ENCODE assay signal across 7 mouse cellular contexts in the genomic region with DNA sequence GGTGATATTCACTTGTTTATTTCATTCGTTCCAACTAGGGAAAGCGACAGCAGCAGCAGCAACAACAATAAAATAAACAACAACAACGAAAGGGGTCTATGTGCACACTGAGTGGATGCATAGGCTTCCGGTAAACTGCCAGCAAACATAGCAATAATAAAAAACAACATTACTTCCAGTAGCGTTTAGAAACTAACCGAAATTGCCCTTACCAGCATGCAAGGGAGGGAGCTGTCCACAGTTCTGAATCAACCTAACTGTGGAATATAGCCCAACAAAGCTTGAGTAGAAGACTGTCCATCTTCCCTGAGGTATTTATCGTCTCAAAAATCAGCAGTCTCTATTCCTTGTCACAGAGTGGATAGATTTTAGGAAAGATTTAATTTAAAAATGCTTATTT. TPM values are rescaled to one million over a fixed set of nuclear protein-coding genes. Genes with fewer than 3 reads are reported as not detected.
DNase-seq lines count a peak whose midpoint lies in the region; ATAC-seq and TF ChIP-seq lines count a peak whose summit lies in the region.

No protein-coding gene starts in this region.

- 26% methylated on average over 7 of the region's 7 CpGs for WGBS in lung, embryonic 14.5 days
- 25% methylated on average over 7 of the region's 7 CpGs for WGBS in lung, adult 2 months
- 28% methylated on average over 7 of the region's 7 CpGs for WGBS in heart, postnatal 0 days

- no peak for ATAC-seq in lung, embryonic 14.5 days (ENCODE audit: insufficient read depth)
- no peak for ATAC-seq in heart, postnatal 0 days (ENCODE audit: insufficient read depth, low read depth)
- ATAC-seq in erythroid progenitor cell, adult 5-6 weeks (replicated peaks; ENCODE audit: low FRiP score, poor library complexity, severe bottlenecking) = no peak

- H3K36me3 ChIP-seq in lung, embryonic 14.5 days (ENCODE audit: insufficient read depth) = no peaks in the 10 kb centered on the region
- no peaks in the 10 kb centered on the region for H3K36me3 ChIP-seq in heart, postnatal 0 days (replicated peaks; ENCODE audit: control insufficient read depth, insufficient read depth, low read length)

- TF ChIP-seq POLR2A in lung, adult 2 months (IDR thresholded peaks at IDR 0.05; ENCODE audit: borderline replicate concordance, extremely low read depth, low read depth, low read length) = no peak

- peak overlapping the region; percentile 90 for H3K4me2 ChIP-seq in lung, embryonic 14.5 days
- H3K4me2 ChIP-seq in heart, postnatal 0 days (ENCODE audit: low read depth, low read length) = peak overlapping the region; percentile 92; the same call in 1 of the 2 replicates

- H3K9ac ChIP-seq in lung, embryonic 14.5 days = no peak overlapping the region
- no peak overlapping the region for H3K9ac ChIP-seq in heart, postnatal 0 days (replicated peaks; ENCODE audit: low read depth, low read length)

- H3K4me1 ChIP-seq in lung, embryonic 14.5 days (ENCODE audit: insufficient read depth) = no peaks in the 10 kb centered on the region
- H3K4me1 ChIP-seq in lung, adult 2 months (ENCODE audit: control insufficient read depth, insufficient read depth, low read length) = no peaks in the 10 kb centered on the region
- H3K4me1 ChIP-seq in heart, postnatal 0 days (ENCODE audit: control insufficient read depth, insufficient read depth) = peaks cover 5% of the 10 kb centered on the region

- no peak for TF ChIP-seq EP300 in heart, postnatal 0 days (IDR thresholded peaks at IDR 0.05; ENCODE audit: low read depth)

- peaks cover 12% of the 10 kb centered on the region for H3K27me3 ChIP-seq in lung, embryonic 14.5 days (ENCODE audit: insufficient read depth, low read length)
- peaks cover 26% of the 10 kb centered on the region for H3K27me3 ChIP-seq in heart, postnatal 0 days (ENCODE audit: control insufficient read depth, insufficient read depth, low read length)

- no peak overlapping the region for H3K27ac ChIP-seq in lung, embryonic 14.5 days (ENCODE audit: low read depth)
- no peak overlapping the region for H3K27ac ChIP-seq in heart, postnatal 0 days (ENCODE audit: low read depth)

- H3K9me3 ChIP-seq in lung, embryonic 14.5 days (ENCODE audit: low read depth, low read length) = no peaks in the 10 kb centered on the region
- no peaks in the 10 kb centered on the region for H3K9me3 ChIP-seq in heart, postnatal 0 days (replicated peaks; ENCODE audit: control insufficient read depth, low read length)

- peak; percentile 93 for DNase-seq in lung, embryonic 14.5 days
- DNase-seq in lung, adult 2 months = no peak
- peak; percentile 19 for DNase-seq in c-Kit-positive CD71-positive TER-119-negative erythroid progenitor cells, embryonic 14.5 days (ENCODE audit: low read depth)
- peak; percentile 52 for DNase-seq in heart, postnatal 0 days (ENCODE audit: low spot score)
- peak; percentile 58 for DNase-seq in lung, postnatal 10 days
- DNase-seq in spleen, adult 18-20 months = no peak

- no peak for TF ChIP-seq CTCF in lung, embryonic 14.5 days (IDR thresholded peaks at IDR 0.05; ENCODE audit: low read depth)
- no peak for TF ChIP-seq CTCF in lung, adult 2 months (IDR thresholded peaks at IDR 0.05; ENCODE audit: insufficient read depth, low read length)
- TF ChIP-seq CTCF in heart, postnatal 0 days (IDR thresholded peaks at IDR 0.05; ENCODE audit: low read depth) = no peak

- 0 out of 2 replicates have a peak overlapping the region, but pooled peaks have one; percentile 58 for H3K4me3 ChIP-seq in lung, embryonic 14.5 days (ENCODE audit: low read depth, low read length)
- H3K4me3 ChIP-seq in lung, adult 2 months (replicated peaks; ENCODE audit: extremely low read depth, low read depth, low read length) = no peak overlapping the region
- H3K4me3 ChIP-seq in heart, postnatal 0 days (ENCODE audit: low read depth, low read length) = peak overlapping the region; percentile 54

RNA-seq across cellular contexts. Expression of gene Hcn1, which starts 2.0 kb away (rescaled TPM):
- 0.36 and 0.38 TPM in 2 replicates for polyA plus RNA-seq in lung, embryonic 14.5 days (2014; fragmentation: Nextera tagmentation; extraction: Ambion mirVana)
- 0.17 and 0.19 TPM in 2 replicates for polyA plus RNA-seq in lung, adult 2 months (2012; rRNA removed)
- total RNA-seq in heart, postnatal 0 days (2014; rRNA removed; ENCODE audit: low replicate concordance) = 0.04 and 0.08 TPM in 2 replicates
- 0.07 TPM in 2 replicates for polyA plus RNA-seq in heart, postnatal 0 days (2015; fragmentation: Nextera tagmentation; extraction: Ambion mirVana)
- not detected in 2 replicates for total RNA-seq in erythroid progenitor cell, adult 5-6 weeks (2015; ENCODE audit: low replicate concordance)
- total RNA-seq in erythroid progenitor cell, adult 5-6 weeks (2017; ENCODE audit: low replicate concordance) = not detected in 2 replicates

Comparison
In these comparisons a context has a peak if more than half of its experiments do, and no peak if none do; other contexts are left out.
1. DNase-seq: peak in lung, embryonic 14.5 days (single experiment), c-Kit-positive CD71-positive TER-119-negative erythroid progenitor cells, embryonic 14.5 days (single experiment), heart, postnatal 0 days (single experiment) and lung, postnatal 10 days (single experiment); none in lung, adult 2 months (single experiment) and spleen, adult 18-20 months (0 of 2).